Mouse (Mus musculus) limb, embryonic 14.5 days (tissue): ENCODE data around the gene Gng12. TPM values are rescaled to one million over a fixed set of nuclear protein-coding genes. Genes with fewer than 3 reads are reported as not detected.
"Not testable (repeated sequence)": the region's sequence is repeated elsewhere in the genome, so short reads cannot be mapped to it uniquely, and the experiment has no call there.

ENCODE experiments used
- ATAC-seq: fragments of 200-750 bp; cut with Nextera tagmentation; 2 replicates; pipeline ENCODE4 v1.8.0; 2017; ENCODE audit warnings: low read depth, moderate number of reproducible peaks, moderate TSS enrichment; ENCODE audit not compliant: low FRiP score
- DNase-seq: peaks from one replicate; pipeline ENCODE4 v3.0.0-alpha.2; 2015; ENCODE audit warnings: low spot score
- H3K27ac ChIP-seq: fragments of 300-500 bp; sonication (generic); replicated peaks from 2 replicates; pipeline ENCODE4 v1.5.1; 2014; ENCODE audit warnings: low read depth, mild to moderate bottlenecking, low read length, moderate library complexity, mixed read lengths
- H3K27me3 ChIP-seq: fragments of 300-500 bp; sonication (generic); 2 replicates; pipeline ENCODE4 v1.6.1; 2014; ENCODE audit warnings: low read length, mixed read lengths; ENCODE audit not compliant: control insufficient read depth, insufficient read depth
- H3K36me3 ChIP-seq: fragments of 300-500 bp; sonication (generic); 2 replicates; pipeline ENCODE4 v1.6.1; 2014; ENCODE audit warnings: mild to moderate bottlenecking, low read length, moderate library complexity, mixed read lengths; ENCODE audit not compliant: control insufficient read depth, insufficient read depth
- H3K4me1 ChIP-seq: fragments of 300-500 bp; sonication (generic); 2 replicates; pipeline ENCODE4 v1.6.1; 2014; ENCODE audit warnings: antibody characterized with exemption, low read length, mixed read lengths; ENCODE audit not compliant: control insufficient read depth, insufficient read depth
- H3K4me2 ChIP-seq: fragments of 300-500 bp; sonication (generic); replicated peaks from 2 replicates; pipeline ENCODE4 v1.6.1; 2014; ENCODE audit warnings: low read depth, mild to moderate bottlenecking, low read length, moderate library complexity; ENCODE audit not compliant: severe bottlenecking
- H3K4me3 ChIP-seq: fragments of 300-500 bp; sonication (generic); replicated peaks from 2 replicates; pipeline ENCODE4 v1.5.1; 2014; ENCODE audit warnings: low read length
- H3K9ac ChIP-seq: fragments of 300-500 bp; sonication (generic); 2 replicates; pipeline ENCODE4 v1.6.1; 2014; ENCODE audit warnings: mild to moderate bottlenecking, low read depth, low read length, moderate library complexity; ENCODE audit not compliant: severe bottlenecking
- H3K9me3 ChIP-seq: fragments of 300-500 bp; sonication (generic); 2 replicates; pipeline ENCODE4 v1.6.1; 2016; ENCODE audit warnings: low read length; ENCODE audit not compliant: control insufficient read depth
- POLR2A ChIP-seq: fragments of 200-500 bp; IDR thresholded peaks from 2 replicates; pipeline ENCODE4 v1.8.0; 2012; ENCODE audit warnings: inconsistent platforms, mild to moderate bottlenecking, moderate library complexity, borderline replicate concordance; ENCODE audit not compliant: insufficient read depth, insufficient read length; ENCODE audit errors: extremely low read depth
- WGBS: fragments of 180-500 bp; shearing (Covaris S2); extraction: QIAGEN DNeasy Blood & Tissue Kit; methylation state at CpG from one replicate; pipeline ENCODE4 v1.1.7; 2014; 5-methylcytosine and 5-hydroxymethylcytosine counted together
- polyA plus RNA-seq, 2 experiments: library from polyadenylated mRNA; depleted of rRNA in 1 of 2; stranded (reverse) in 1 of 2; unstranded in 1 of 2; fragments of >200 nt; fragmentation: Nextera tagmentation in 1 of 2; extraction: Ambion mirVana in 1 of 2; gene quantifications; 2 replicates each; pipeline versions ENCODE4 v1.2.1 to v1.2.3; 2012 to 2014

The Gng12 gene
- polyA plus RNA-seq, 2 experiments = 39.3 to 107 TPM

- H3K9me3 ChIP-seq = no peaks in the 10 kb centered on the region
- TF ChIP-seq POLR2A = no peak
- 85% methylated on average over 11 of the region's 11 CpGs for WGBS
- ATAC-seq (no peak), DNase-seq (no peak)
- H3K9ac ChIP-seq = no peak overlapping the region
- H3K4me1 ChIP-seq = no peaks in the 10 kb centered on the region
- H3K36me3 ChIP-seq = no peaks in the 10 kb centered on the region
- H3K4me2 ChIP-seq = no peak overlapping the region
- H3K27me3 ChIP-seq = no peaks in the 10 kb centered on the region
- no peak overlapping the region for H3K4me3 ChIP-seq
- no peak overlapping the region for H3K27ac ChIP-seq
Observed at GRCm38 (mm10) chr6:66955089-66955657, 59.0 kb downstream of the Gng12 start.

GRCm38 (mm10) chr6:66958466-66959235, 62.5 kb downstream of the Gng12 start:
- no peaks in the 10 kb centered on the region for H3K36me3 ChIP-seq
- H3K9me3 ChIP-seq = no peaks in the 10 kb centered on the region
- DNase-seq = no peak
- no peak overlapping the region for H3K9ac ChIP-seq
- no peak overlapping the region for H3K4me2 ChIP-seq
- no peak overlapping the region for H3K4me3 ChIP-seq
- TF ChIP-seq POLR2A = no peak
- no peak for ATAC-seq
- 94% methylated on average over 5 of the region's 5 CpGs for WGBS
- no peak overlapping the region for H3K27ac ChIP-seq
- H3K4me1 ChIP-seq = no peaks in the 10 kb centered on the region
- H3K27me3 ChIP-seq = no peaks in the 10 kb centered on the region

- no peaks in the 10 kb centered on the region for H3K36me3 ChIP-seq
- WGBS = 21% methylated on average over 2 of the region's 2 CpGs
- no peaks in the 10 kb centered on the region for H3K9me3 ChIP-seq
- H3K4me2 ChIP-seq = no peak overlapping the region
- DNase-seq (peak; percentile 80), ATAC-seq (peak; percentile 82)
- no peak overlapping the region for H3K27ac ChIP-seq
- H3K4me3 ChIP-seq = no peak overlapping the region
- H3K4me1 ChIP-seq = no peaks in the 10 kb centered on the region
- no peak overlapping the region for H3K9ac ChIP-seq
- no peak for TF ChIP-seq POLR2A
- H3K27me3 ChIP-seq = no peaks in the 10 kb centered on the region
Observed at GRCm38 (mm10) chr6:66962582-66963043, 66.4 kb downstream of the Gng12 start.

GRCm38 (mm10) chr6:66963068-66963467, 66.9 kb downstream of the Gng12 start:
- H3K27ac ChIP-seq = no peak overlapping the region
- ATAC-seq (no peak), DNase-seq (no peak)
- 82% methylated on average over 1 of the region's 1 CpGs for WGBS
- H3K27me3 ChIP-seq = no peaks in the 10 kb centered on the region
- H3K9me3 ChIP-seq = no peaks in the 10 kb centered on the region
- no peak overlapping the region for H3K4me3 ChIP-seq
- H3K9ac ChIP-seq = no peak overlapping the region
- no peaks in the 10 kb centered on the region for H3K4me1 ChIP-seq
- H3K36me3 ChIP-seq = no peaks in the 10 kb centered on the region
- no peak overlapping the region for H3K4me2 ChIP-seq
- no peak for TF ChIP-seq POLR2A

GRCm38 (mm10) chr6:66963651-66964050, 67.5 kb downstream of the Gng12 start:
- not testable (repeated sequence) for H3K4me2 ChIP-seq

More at GRCm38 (mm10) chr6:66963651-66964050, 67.5 kb downstream of the Gng12 start:
- not testable (repeated sequence) for H3K4me1 ChIP-seq, DNase-seq, H3K9me3 ChIP-seq, H3K27me3 ChIP-seq, H3K9ac ChIP-seq, H3K27ac ChIP-seq, H3K36me3 ChIP-seq, H3K4me3 ChIP-seq, ATAC-seq
- 79% methylated on average over 3 of the region's 3 CpGs for WGBS
